ENCODE assay signal across 7 mouse cellular contexts in genomic region chr4:155222841-155223593, GRCm38 (mm10). TPM values are rescaled to one million over a fixed set of nuclear protein-coding genes. Genes with fewer than 3 reads are reported as not detected.
A peak's percentile ranks its signal among the peaks of the same experiment; 100 is the strongest.
DNase-seq lines count a peak whose midpoint lies in the region; ATAC-seq lines count a peak whose summit lies in the region.

No protein-coding gene starts in this region.

- H3K9ac ChIP-seq in limb, embryonic 11.5 days (ENCODE audit: low read length) = peak overlapping the region; percentile 88
- H3K9ac ChIP-seq in midbrain, embryonic 14.5 days (replicated peaks; ENCODE audit: low read length) = peak overlapping the region; percentile 94

- H3K36me3 ChIP-seq in embryonic facial prominence, embryonic 10.5 days (replicated peaks) = peaks cover 2% of the 10 kb centered on the region; the same call in 1 of the 2 replicates
- no peaks in the 10 kb centered on the region for H3K36me3 ChIP-seq in limb, embryonic 11.5 days (ENCODE audit: control insufficient read depth, insufficient read depth, low read length)
- H3K36me3 ChIP-seq in midbrain, embryonic 14.5 days (ENCODE audit: control insufficient read depth, insufficient read depth, low read length) = no peaks in the 10 kb centered on the region

- WGBS in embryonic facial prominence, embryonic 10.5 days = 8% methylated on average over 116 of the region's 116 CpGs
- under 1% methylated on average over 88 of the region's 116 CpGs for WGBS in limb, embryonic 11.5 days
- under 1% methylated on average over 67 of the region's 116 CpGs for WGBS in midbrain, embryonic 14.5 days

- peak; percentile 100 for DNase-seq in adrenal gland, postnatal 10 days
- peak; percentile 100 for DNase-seq in embryonic facial prominence, embryonic 10.5 days (ENCODE audit: low spot score)
- DNase-seq in heart, adult 11 months = peak; percentile 100
- DNase-seq in kidney, adult 18-20 months = peak; percentile 100
- DNase-seq in limb, embryonic 11.5 days (ENCODE audit: low spot score) = peak; percentile 100
- DNase-seq in midbrain, embryonic 14.5 days = peak; percentile 99
- peak; percentile 99 to 100 for DNase-seq in spleen, adult 18-20 months

- H3K27me3 ChIP-seq in embryonic facial prominence, embryonic 10.5 days (replicated peaks; ENCODE audit: low read depth, poor library complexity, severe bottlenecking) = peaks cover 11% of the 10 kb centered on the region
- no peaks in the 10 kb centered on the region for H3K27me3 ChIP-seq in limb, embryonic 11.5 days (ENCODE audit: control insufficient read depth, insufficient read depth, low read length)
- H3K27me3 ChIP-seq in midbrain, embryonic 14.5 days (ENCODE audit: control insufficient read depth, insufficient read depth, low read length) = no peaks in the 10 kb centered on the region

- peak overlapping the region; percentile 99 for H3K4me2 ChIP-seq in limb, embryonic 11.5 days (ENCODE audit: low read depth, severe bottlenecking)
- H3K4me2 ChIP-seq in midbrain, embryonic 14.5 days (ENCODE audit: low read length) = peak overlapping the region; percentile 100

- peaks cover 53% of the 10 kb centered on the region for H3K4me1 ChIP-seq in embryonic facial prominence, embryonic 10.5 days
- H3K4me1 ChIP-seq in limb, embryonic 11.5 days (ENCODE audit: control insufficient read depth, insufficient read depth, low read length) = peaks cover 39% of the 10 kb centered on the region
- peaks cover 39% of the 10 kb centered on the region for H3K4me1 ChIP-seq in midbrain, embryonic 14.5 days (ENCODE audit: control insufficient read depth, insufficient read depth, low read length)

- peak; percentile 99 for ATAC-seq in limb, embryonic 11.5 days (ENCODE audit: insufficient number of reproducible peaks, low FRiP score, low TSS enrichment, low read depth)
- ATAC-seq in midbrain, embryonic 14.5 days (ENCODE audit: low FRiP score, low TSS enrichment) = peak; percentile 99

- H3K27ac ChIP-seq in embryonic facial prominence, embryonic 10.5 days (replicated peaks) = peak overlapping the region; percentile 99
- peak overlapping the region; percentile 89 for H3K27ac ChIP-seq in limb, embryonic 11.5 days (replicated peaks; ENCODE audit: low read depth, low read length)
- H3K27ac ChIP-seq in midbrain, embryonic 14.5 days (replicated peaks; ENCODE audit: low read depth, low read length) = peak overlapping the region; percentile 93

- H3K9me3 ChIP-seq in embryonic facial prominence, embryonic 10.5 days = no peaks in the 10 kb centered on the region
- no peaks in the 10 kb centered on the region for H3K9me3 ChIP-seq in limb, embryonic 11.5 days (ENCODE audit: control insufficient read depth, low read length)
- H3K9me3 ChIP-seq in midbrain, embryonic 14.5 days (ENCODE audit: control insufficient read depth, low read length) = no peaks in the 10 kb centered on the region

- peak overlapping the region; percentile 91 for H3K4me3 ChIP-seq in embryonic facial prominence, embryonic 10.5 days
- peak overlapping the region; percentile 94 for H3K4me3 ChIP-seq in limb, embryonic 11.5 days (ENCODE audit: low read depth, low read length)
- H3K4me3 ChIP-seq in midbrain, embryonic 14.5 days (replicated peaks; ENCODE audit: low read depth, low read length) = peak overlapping the region; percentile 44

RNA-seq across cellular contexts. Expression of gene Ski, which starts 0.6 kb away (rescaled TPM):
- total RNA-seq in adrenal gland, postnatal 10 days (2021) = 10 to 100 TPM; 65.3 to 80.4 TPM
- 8.5 and 10.7 TPM in 2 replicates for polyA plus RNA-seq in embryonic facial prominence, embryonic 10.5 days (2016; fragmentation: Nextera tagmentation; extraction: Ambion mirVana)
- 17.7 and 17.8 TPM in 2 replicates for polyA plus RNA-seq in limb, embryonic 11.5 days (2014; fragmentation: Nextera tagmentation; extraction: Ambion mirVana)
- polyA plus RNA-seq in midbrain, embryonic 14.5 days (2014; fragmentation: Nextera tagmentation; extraction: Ambion mirVana) = 14.3 and 15.4 TPM in 2 replicates

RNA-seq across cellular contexts. Expression of gene Faap20, which starts 26.6 kb away (rescaled TPM):
- total RNA-seq in adrenal gland, postnatal 10 days (2021) = 10 to 100 TPM; 41.1 to 47.3 TPM
- 99.6 and 100 TPM in 2 replicates for polyA plus RNA-seq in embryonic facial prominence, embryonic 10.5 days (2016; fragmentation: Nextera tagmentation; extraction: Ambion mirVana)
- 103 and 104 TPM in 2 replicates for polyA plus RNA-seq in limb, embryonic 11.5 days (2014; fragmentation: Nextera tagmentation; extraction: Ambion mirVana)
- 74.1 and 85.6 TPM in 2 replicates for polyA plus RNA-seq in midbrain, embryonic 14.5 days (2014; fragmentation: Nextera tagmentation; extraction: Ambion mirVana)

Comparison
In these comparisons a context has a peak if more than half of its experiments do, and no peak if none do; other contexts are left out.
1. Peak in every context shown above with its lines: DNase-seq, ATAC-seq, H3K4me3 ChIP-seq and H3K27ac ChIP-seq.
2. H3K4me3 ChIP-seq: peak in every context shown above with its lines; median percentile 94 in limb, embryonic 11.5 days; 91 in embryonic facial prominence, embryonic 10.5 days; 44 in midbrain, embryonic 14.5 days.